Mouse (Mus musculus): ENCODE results near the gene Irgc1.

DNA sequence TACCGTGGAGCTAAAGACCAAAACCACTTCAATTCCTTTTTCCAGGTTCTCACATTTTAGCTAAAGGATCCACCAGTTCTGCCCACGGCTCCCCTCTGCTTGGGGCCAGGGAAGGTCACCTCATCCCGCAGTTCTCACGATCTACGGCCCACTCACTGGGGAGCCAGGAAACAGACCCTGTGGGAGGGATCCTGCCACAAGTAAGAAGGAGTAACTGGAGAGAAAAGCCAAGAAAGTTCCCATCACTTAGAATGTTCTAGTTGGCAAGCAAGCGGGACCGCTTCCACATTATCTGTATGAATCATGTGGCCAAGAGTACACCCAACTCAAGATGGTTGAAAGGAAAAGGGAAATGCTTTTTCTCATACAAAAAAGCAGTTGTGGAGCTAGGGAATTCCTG is 24.8 kb upstream of the Irgc1 start:
- TF ChIP-seq CTCF (IDR thresholded peaks at IDR 0.05) (no peak), EP300 (IDR thresholded peaks at IDR 0.05) (no peak)
